Mouse (Mus musculus) limb, embryonic 15.5 days (tissue): Measurements from ENCODE around the gene Mrpl27. TPM values are rescaled to one million over a fixed set of nuclear protein-coding genes. Genes with fewer than 3 reads are reported as not detected.
A peak's percentile ranks its signal among the peaks of the same experiment; 100 is the strongest.

Source experiments
- ATAC-seq: fragments of 200-750 bp; cut with Nextera tagmentation; 2 replicates; pipeline ENCODE4 v1.8.0; 2017; ENCODE audit warnings: low read depth, moderate TSS enrichment; ENCODE audit not compliant: insufficient number of reproducible peaks, low FRiP score, low TSS enrichment
- H3K27ac ChIP-seq: fragments of 300-500 bp; sonication (generic); 2 replicates; pipeline ENCODE4 v1.5.1; 2015; ENCODE audit warnings: moderate library complexity, mild to moderate bottlenecking, inconsistent platforms
- H3K27me3 ChIP-seq: fragments of 300-500 bp; sonication (generic); 2 replicates; pipeline ENCODE4 v1.6.1; 2015; ENCODE audit warnings: inconsistent platforms
- H3K36me3 ChIP-seq: fragments of 300-500 bp; sonication (generic); 2 replicates; pipeline ENCODE4 v1.6.1; 2015; ENCODE audit warnings: inconsistent platforms
- H3K4me1 ChIP-seq: fragments of 300-500 bp; sonication (generic); 2 replicates; pipeline ENCODE4 v1.6.1; 2015; ENCODE audit warnings: inconsistent platforms
- H3K4me2 ChIP-seq: fragments of 300-500 bp; sonication (generic); 2 replicates; pipeline ENCODE4 v1.6.1; 2015; ENCODE audit warnings: mild to moderate bottlenecking, inconsistent platforms
- H3K4me3 ChIP-seq: fragments of 300-500 bp; sonication (generic); 2 replicates; pipeline ENCODE4 v1.5.1; 2015; ENCODE audit warnings: mild to moderate bottlenecking, inconsistent platforms
- H3K9ac ChIP-seq: fragments of 300-500 bp; sonication (generic); 2 replicates; pipeline ENCODE4 v1.6.1; 2015; ENCODE audit warnings: inconsistent platforms
- H3K9me3 ChIP-seq: fragments of 300-500 bp; sonication (generic); 2 replicates; pipeline ENCODE4 v1.6.1; 2016; ENCODE audit warnings: inconsistent platforms
- WGBS: fragments of 180-500 bp; shearing (Covaris S2); methylation state at CpG from one replicate; pipeline ENCODE4 v1.1.7; 2015; 5-methylcytosine and 5-hydroxymethylcytosine counted together
- polyA plus RNA-seq: library from polyadenylated mRNA; unstranded; fragments of >200 nt; fragmentation: Nextera tagmentation; extraction: Ambion mirVana; gene quantifications from 2 replicates; pipeline ENCODE4 v1.2.1, GENCODE M21; 2015

Gene Mrpl27
- polyA plus RNA-seq, 1 experiment from 2014 or later = 126 TPM

DNA sequence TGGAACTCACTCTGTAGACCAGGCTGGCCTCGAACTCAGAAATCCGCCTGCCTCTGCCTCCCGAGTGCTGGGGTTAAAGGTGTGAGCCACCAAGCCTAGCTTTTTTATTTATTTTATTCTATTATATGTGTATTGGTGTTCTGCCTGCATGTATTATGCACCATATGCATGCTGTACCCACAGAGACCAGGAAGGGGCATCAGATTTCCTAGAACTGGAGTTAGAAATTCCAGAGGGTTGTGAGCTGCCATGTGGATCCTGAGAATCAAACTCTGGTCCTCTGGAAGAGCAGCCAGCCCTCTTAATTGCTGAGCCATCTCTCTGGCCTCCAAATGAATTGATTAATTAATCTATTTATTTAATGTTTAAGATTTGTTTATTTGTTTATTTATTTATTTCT lies 45.8 kb downstream of the Mrpl27 start:
- no peak overlapping the region for H3K4me3 ChIP-seq
- peaks cover 6% of the 10 kb centered on the region; the same call in 1 of the 2 replicates for H3K27me3 ChIP-seq
- ATAC-seq = no peak
- no peak overlapping the region for H3K9ac ChIP-seq
- no peaks in the 10 kb centered on the region for H3K36me3 ChIP-seq
- H3K27ac ChIP-seq = no peak overlapping the region
- H3K9me3 ChIP-seq = no peaks in the 10 kb centered on the region
- H3K4me1 ChIP-seq = peaks cover 5% of the 10 kb centered on the region; the same call in 1 of the 2 replicates
- 97% methylated on average over 3 of the region's 3 CpGs for WGBS
- no peak overlapping the region for H3K4me2 ChIP-seq

- Histone ChIP-seq H3K9me3 (no peaks in the 10 kb centered on the region), H3K27ac (no peak overlapping the region), H3K27me3 (peaks cover 6% of the 10 kb centered on the region; the same call in 1 of the 2 replicates), H3K9ac (no peak overlapping the region), H3K4me2 (no peak overlapping the region), H3K36me3 (no peaks in the 10 kb centered on the region), H3K4me1 (peaks cover 5% of the 10 kb centered on the region; the same call in 1 of the 2 replicates), H3K4me3 (no peak overlapping the region)
- WGBS = 44% methylated on average over 27 of the region's 27 CpGs
- no peak for ATAC-seq
Observed at GRCm38 (mm10) chr11:94701401-94702215, 48.0 kb downstream of the Mrpl27 start.

DNA sequence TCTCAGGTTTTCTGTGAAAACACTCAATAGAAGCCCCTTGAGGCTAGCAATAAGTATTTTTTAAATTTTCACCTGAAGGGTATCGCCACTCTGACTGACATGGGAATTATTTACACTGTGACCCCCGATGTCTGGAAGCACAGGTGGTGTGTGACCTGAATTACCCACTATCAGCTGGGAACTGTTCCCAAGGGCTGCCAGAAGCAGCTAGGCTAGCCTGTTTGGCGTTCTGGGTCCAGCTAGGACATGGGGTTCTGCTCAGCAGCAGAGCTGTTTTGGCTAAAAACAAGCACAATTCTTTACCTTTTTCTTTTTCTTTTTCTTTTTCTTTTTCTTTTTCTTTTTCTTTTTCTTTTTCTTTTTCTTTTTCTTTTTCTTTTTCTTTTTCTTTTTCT lies 48.6 kb downstream of the Mrpl27 start:
- Histone ChIP-seq H3K36me3 (no peaks in the 10 kb centered on the region), H3K27me3 (peaks cover 6% of the 10 kb centered on the region; the same call in 1 of the 2 replicates), H3K4me2 (no peak overlapping the region), H3K4me3 (no peak overlapping the region), H3K9ac (no peak overlapping the region), H3K4me1 (peaks cover 5% of the 10 kb centered on the region; the same call in 1 of the 2 replicates), H3K9me3 (no peaks in the 10 kb centered on the region), H3K27ac (no peak overlapping the region)
- no peak for ATAC-seq
- WGBS = 35% methylated on average over 3 of the region's 3 CpGs

GRCm38 (mm10) chr11:94704020-94704419 lies 50.5 kb downstream of the Mrpl27 start:
- peaks cover 5% of the 10 kb centered on the region; the same call in 1 of the 2 replicates for H3K4me1 ChIP-seq
- ATAC-seq = no peak

DNA sequence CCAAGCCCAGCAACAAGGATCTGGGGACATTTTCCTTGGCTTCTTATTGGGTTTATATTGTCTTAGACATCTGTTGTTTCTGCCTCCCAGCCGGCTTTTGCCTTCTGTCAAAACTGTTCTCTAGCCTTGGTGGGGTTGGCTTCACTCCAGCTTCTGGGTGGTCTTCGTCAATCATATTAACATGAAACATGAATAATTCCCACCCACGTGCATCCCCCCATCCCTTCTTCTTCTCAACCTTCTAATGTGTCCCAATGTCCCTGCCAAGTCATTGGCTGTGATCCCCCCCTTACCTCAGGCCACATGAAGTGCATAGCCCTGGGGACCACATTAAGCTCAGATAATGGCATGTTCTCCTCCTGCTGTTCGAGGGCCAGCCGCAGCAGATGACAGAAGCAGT lies 50.9 kb downstream of the Mrpl27 start, which contains the start of gene Gm11541:
Gene Gm11541 (minus strand): TSS at position 28 of the 400 bp plus-strand sequence.
- Histone ChIP-seq H3K4me3 (no peak within 1 kb of the TSS), H3K4me1 (peaks cover 5% of the 10 kb centered on the region; the same call in 1 of the 2 replicates), H3K4me2 (no peak within 1 kb of the TSS), H3K27me3 (peaks cover 6% of the 10 kb centered on the region; the same call in 1 of the 2 replicates), H3K27ac (no peak within 1 kb of the TSS), H3K9ac (no peak within 1 kb of the TSS), H3K36me3 (no peaks in the 10 kb centered on the region), H3K9me3 (no peaks in the 10 kb centered on the region)
- 66% methylated on average over 5 of the region's 5 CpGs for WGBS
- ATAC-seq = 0 out of 2 replicates have a peak, but pooled peaks have one; percentile 7

More at GRCm38 (mm10) chr11:94704020-94704419, 50.5 kb downstream of the Mrpl27 start:
- H3K9me3 ChIP-seq = no peaks in the 10 kb centered on the region
- H3K27me3 ChIP-seq = peaks cover 6% of the 10 kb centered on the region; the same call in 1 of the 2 replicates
- H3K36me3 ChIP-seq = no peaks in the 10 kb centered on the region
- WGBS = 46% methylated on average over 7 of the region's 7 CpGs
- no peak overlapping the region for H3K4me2 ChIP-seq
- H3K4me3 ChIP-seq = no peak overlapping the region
- no peak overlapping the region for H3K9ac ChIP-seq
- no peak overlapping the region for H3K27ac ChIP-seq

Other genes starting within 250 kb of the Mrpl27 start
- 27.7 and 30.8 TPM in 2 replicates for gene Cacna1g, start 179.6 kb upstream of the Mrpl27 start, polyA plus RNA-seq
- gene Spata20, start 167.6 kb upstream of the Mrpl27 start, polyA plus RNA-seq = 0.27 TPM in 2 replicates
- gene Epn3, start 153.8 kb upstream of the Mrpl27 start, polyA plus RNA-seq = 10.3 and 11.1 TPM in 2 replicates
- 1.5 and 1.6 TPM in 2 replicates for gene Mycbpap, start 132.0 kb upstream of the Mrpl27 start, polyA plus RNA-seq
- gene Rsad1, start 104.5 kb upstream of the Mrpl27 start, polyA plus RNA-seq = 3.6 and 3.7 TPM in 2 replicates
- gene Chad, start 88.7 kb upstream of the Mrpl27 start, polyA plus RNA-seq = 22.7 and 31.1 TPM in 2 replicates
- gene Acsf2, start 51.9 kb upstream of the Mrpl27 start, polyA plus RNA-seq = 6.2 and 6.3 TPM in 2 replicates
- gene Lrrc59, start 24.0 kb upstream of the Mrpl27 start, polyA plus RNA-seq = 231 and 234 TPM in 2 replicates
- 13.6 and 14.0 TPM in 2 replicates for gene Eme1, start 197 bp downstream of the Mrpl27 start, polyA plus RNA-seq
- 19.9 and 22.5 TPM in 2 replicates for gene Xylt2, start 23.7 kb downstream of the Mrpl27 start, polyA plus RNA-seq
- 0.19 and 0.27 TPM in 2 replicates for gene Gm11541, start 50.7 kb downstream of the Mrpl27 start, polyA plus RNA-seq
- not detected in 2 replicates for gene Cdc34b, start 88.0 kb downstream of the Mrpl27 start, polyA plus RNA-seq
- gene Tmem92, start 128.9 kb downstream of the Mrpl27 start, polyA plus RNA-seq = not detected in 2 replicates